Mouse (Mus musculus) liver, postnatal 0 days (tissue): ENCODE measurements around the gene Tomm20.

Experiments used
- CTCF ChIP-seq: sonication (generic); IDR thresholded peaks from 2 replicates; pipeline ENCODE4 v1.5.1; 2016; ENCODE audit warnings: antibody characterized with exemption, low read depth
- EP300 ChIP-seq: IDR thresholded peaks from 2 replicates; pipeline ENCODE4 v1.6.1; 2016; ENCODE audit warnings: antibody characterized with exemption, low read depth, mild to moderate bottlenecking

GRCm38 (mm10) chr8:126946444-126946843 is 800 bp upstream of the Tomm20 start:
- no peak for TF ChIP-seq EP300
- TF ChIP-seq CTCF = no peak
